Mouse (Mus musculus) gastrocnemius, postnatal 36 days (tissue): ENCODE results near the gene Myo1g. TPM values are rescaled to one million over a fixed set of nuclear protein-coding genes. Genes with fewer than 3 reads are reported as not detected.

ENCODE experiments used
- DNase-seq, 2 experiments: peaks; one replicate each; pipeline ENCODE4 v3.0.0; 2022
- intact Hi-C: fragments of 180-260 bp; cut with DNase I; formaldehyde crosslinking; loops from one replicate; pipeline ENCODE4 v1.15.1; 2025
- microRNA-seq, 2 experiments: library from miRNA; unstranded; fragments of <30 nt; microRNA quantifications; one replicate each; pipeline ENCODE4 v1.2.0; 2021
- total RNA-seq, 2 experiments: library from RNA; stranded (reverse); gene quantifications; 2 replicates each; pipeline ENCODE4 v1.2.3; 2021

The Myo1g gene
- total RNA-seq, 2 experiments from 2014 or later, result 1.3 to 1.7 TPM

DNA sequence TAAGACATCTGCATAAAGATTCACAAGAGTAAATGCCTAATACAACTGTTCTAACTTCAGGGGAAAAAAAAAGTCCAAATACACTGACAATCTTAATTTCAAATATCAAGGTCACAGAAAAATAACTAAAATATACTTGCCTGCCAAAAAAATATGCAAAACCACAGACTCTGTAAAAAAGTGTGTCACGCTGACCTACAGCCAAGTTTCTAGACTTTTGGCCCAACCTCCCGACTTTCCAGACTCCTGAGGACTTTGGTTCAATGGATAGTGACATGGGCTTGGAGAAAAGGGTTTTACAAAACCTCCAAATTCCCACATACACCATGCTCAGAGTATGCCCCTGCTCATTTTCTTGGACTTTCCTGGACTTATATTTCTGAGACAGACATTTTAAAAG, 52.2 kb downstream of the Myo1g start:
- intact Hi-C loops, result no loop called here
- no peak for DNase-seq

DNA sequence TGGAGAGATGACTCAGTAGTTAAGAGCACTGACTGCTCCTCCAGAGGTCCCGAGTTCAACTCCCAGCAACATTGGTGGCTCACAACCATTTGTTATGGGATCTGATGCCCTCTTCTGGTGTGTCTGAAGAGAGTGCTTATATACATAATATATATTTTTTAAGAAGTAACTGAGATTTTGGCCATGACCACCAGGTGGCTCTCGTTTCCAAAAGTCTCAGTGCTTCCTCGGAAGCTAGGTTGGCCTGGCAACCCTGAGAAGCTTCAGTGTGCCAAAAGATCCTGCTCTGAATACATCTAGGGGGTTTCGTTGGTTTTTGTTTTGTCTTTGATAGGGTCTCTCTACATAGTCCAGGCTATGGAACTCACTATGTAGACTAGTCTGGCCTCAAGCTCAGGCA, 55.6 kb downstream of the Myo1g start:
- intact Hi-C loops, result no loop called here

DNA sequence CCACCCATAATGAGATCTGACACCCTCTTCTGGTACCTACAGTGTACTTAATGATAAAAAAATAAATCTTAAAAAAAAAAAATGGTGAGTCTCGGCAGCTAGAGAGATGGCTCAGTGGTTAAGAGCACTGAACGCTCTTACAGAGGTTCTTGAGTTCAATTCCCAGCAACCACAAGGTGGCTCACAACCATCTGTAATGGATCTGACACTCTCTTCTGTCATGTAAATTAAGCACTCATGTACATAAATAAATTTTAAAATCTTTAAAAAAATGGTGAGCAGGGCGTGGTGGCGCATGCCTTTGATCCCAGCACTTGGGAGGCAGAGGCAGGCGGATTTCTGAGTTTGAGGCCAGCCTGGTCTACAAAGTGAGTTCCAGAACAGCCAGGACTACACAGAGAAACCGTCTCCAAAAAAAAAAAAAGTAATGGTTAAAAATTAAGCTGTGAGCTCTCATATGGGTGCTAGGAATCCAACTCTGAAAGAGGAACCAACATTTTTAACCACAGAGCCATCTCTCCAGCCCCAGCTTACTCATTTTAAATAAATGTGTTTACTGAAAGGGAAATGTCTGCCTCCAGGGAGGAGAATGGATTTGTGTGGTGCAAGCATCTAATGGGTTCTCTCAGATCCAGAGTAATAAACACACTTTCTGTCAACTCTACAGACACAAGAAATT, 57.5 kb downstream of the Myo1g start:
- intact Hi-C loops, result loop anchor here (5.0 kb wide), 1 partner anchor 169 kb away; no protein-coding TSS in a partner anchor
- DNase-seq, result no peak

More for the DNA sequence above, 55.6 kb downstream of the Myo1g start:
- DNase-seq, result no peak

Small RNA genes within 50 kb of the gene (microRNA-seq; reads per million reads assigned to microRNA genes)
- 0 to 0.72 reads per million in 2 experiments for gene Gm22123

Other genes with a start within 250 kb of the Myo1g start
- gene Tmed4, start 246.1 kb downstream of the Myo1g start, total RNA-seq, result 10 to 100 TPM; 51.6 to 60.8 TPM
- 100 to 1,000 TPM; 628 to 695 TPM for gene Ogdh, start 229.3 kb downstream of the Myo1g start, total RNA-seq
- gene Zmiz2, start 131.9 kb downstream of the Myo1g start, total RNA-seq, result 10 to 100 TPM; 41.1 to 53.3 TPM
- 100 to 1,000 TPM; 206 to 211 TPM for gene Ppia, start 105.5 kb downstream of the Myo1g start, total RNA-seq
- 10 to 100 TPM; 36.4 to 49.2 TPM for gene H2afv, start 76.5 kb downstream of the Myo1g start, total RNA-seq
- 10 to 100 TPM; 19.7 to 20.7 TPM for gene Purb, start 45.0 kb downstream of the Myo1g start, total RNA-seq
- gene Ccm2, start 25.9 kb upstream of the Myo1g start, total RNA-seq, result 10 to 100 TPM; 24.4 to 26.6 TPM
- under 1 TPM; 0.20 to 0.42 TPM for gene Nacad, start 85.1 kb upstream of the Myo1g start, total RNA-seq
- gene Tbrg4, start 105.1 kb upstream of the Myo1g start, total RNA-seq, result 10 to 100 TPM; 66.8 to 71.7 TPM
- gene Wap, start 117.7 kb upstream of the Myo1g start, total RNA-seq, result not detected
- gene Ramp3, start 137.6 kb upstream of the Myo1g start, total RNA-seq, result under 1 TPM in 1 of 2 experiments, not detected in 1; 0.81 TPM